Mouse (Mus musculus) CH12.LX (cell line): ENCODE measurements around the gene Spg11.

ENCODE experiments used
- CTCF ChIP-seq, 2 experiments: IDR thresholded peaks in 1 of 2; conservative IDR thresholded peaks in 1 of 2; 2 replicates each; pipeline ENCODE4 v1.5.1; 2011 to 2012; ENCODE audit warnings: low read depth in 2 of 2, low read length in 2 of 2, improper control_type of control experiment in 1 of 2, inconsistent platforms in 1 of 2, mild to moderate bottlenecking in 1 of 2, moderate library complexity in 1 of 2
- ELF1 ChIP-seq: IDR thresholded peaks from 2 replicates; pipeline ENCODE4 v1.6.1; 2014; ENCODE audit warnings: low read depth, mild to moderate bottlenecking, inconsistent platforms, low read length, improper control_type of control experiment
- POLR2AphosphoS2 ChIP-seq: IDR thresholded peaks from 2 replicates; pipeline ENCODE4 v1.6.1; 2011; ENCODE audit warnings: low read depth, low read length, improper control_type of control experiment
- RAD21 ChIP-seq: IDR thresholded peaks from 2 replicates; pipeline ENCODE4 v1.6.1; 2011; ENCODE audit warnings: low read depth, mild to moderate bottlenecking, low read length, improper control_type of control experiment, moderate library complexity
- SIN3A ChIP-seq: IDR thresholded peaks from 2 replicates; pipeline ENCODE4 v1.6.1; 2012; ENCODE audit warnings: low read length, improper control_type of control experiment, inconsistent platforms
- TCF12 ChIP-seq: IDR thresholded peaks from 2 replicates; pipeline ENCODE4 v1.6.1; 2014; ENCODE audit warnings: low read depth, mild to moderate bottlenecking, inconsistent platforms, low read length, improper control_type of control experiment
- USF2 ChIP-seq: conservative IDR thresholded peaks from 2 replicates; pipeline ENCODE4 v1.6.1; 2011; ENCODE audit warnings: low read depth, low read length, improper control_type of control experiment

- no peak for TF ChIP-seq CTCF (conservative IDR thresholded peaks at IDR 0.05 in 1 of 2, IDR thresholded peaks at IDR 0.05 in 1 of 2; ENCODE audit: low read depth in 2 of 2, low read length in 2 of 2)
- no peak for TF ChIP-seq SIN3A
- TF ChIP-seq USF2 = no peak
- no peak for TF ChIP-seq POLR2AphosphoS2
- no peak for TF ChIP-seq TCF12
- TF ChIP-seq ELF1 = no peak
- no peak for TF ChIP-seq RAD21
These were observed 106.7 kb downstream of the Spg11 start for GRCm38 (mm10) chr2:122011441-122011840.
